Mouse (Mus musculus) G1E-ER4 (cell line): ENCODE data around the gene Gm9918. TPM values are rescaled to one million over a fixed set of nuclear protein-coding genes. Genes with fewer than 3 reads are reported as not detected.

Source experiments
- GATA1 ChIP-seq: IDR thresholded peaks from one replicate; pipeline ENCODE4 v1.8.0; 2012; ENCODE audit warnings: low read length, inconsistent platforms
- polyA plus RNA-seq: library from polyadenylated mRNA; stranded (reverse); fragments of >175 nt; gene quantifications from 2 replicates; pipeline ENCODE4 v1.2.3, GENCODE M21; 2012

Gene Gm9918
- polyA plus RNA-seq, 1 experiment: not detected

GRCm38 (mm10) chr15:102255547-102256255, 14.7 kb upstream of the Gm9918 start:
- TF ChIP-seq GATA1: no peak

- TF ChIP-seq GATA1: no peak
These were observed 13.7 kb upstream of the Gm9918 start for GRCm38 (mm10) chr15:102256431-102257201.

DNA sequence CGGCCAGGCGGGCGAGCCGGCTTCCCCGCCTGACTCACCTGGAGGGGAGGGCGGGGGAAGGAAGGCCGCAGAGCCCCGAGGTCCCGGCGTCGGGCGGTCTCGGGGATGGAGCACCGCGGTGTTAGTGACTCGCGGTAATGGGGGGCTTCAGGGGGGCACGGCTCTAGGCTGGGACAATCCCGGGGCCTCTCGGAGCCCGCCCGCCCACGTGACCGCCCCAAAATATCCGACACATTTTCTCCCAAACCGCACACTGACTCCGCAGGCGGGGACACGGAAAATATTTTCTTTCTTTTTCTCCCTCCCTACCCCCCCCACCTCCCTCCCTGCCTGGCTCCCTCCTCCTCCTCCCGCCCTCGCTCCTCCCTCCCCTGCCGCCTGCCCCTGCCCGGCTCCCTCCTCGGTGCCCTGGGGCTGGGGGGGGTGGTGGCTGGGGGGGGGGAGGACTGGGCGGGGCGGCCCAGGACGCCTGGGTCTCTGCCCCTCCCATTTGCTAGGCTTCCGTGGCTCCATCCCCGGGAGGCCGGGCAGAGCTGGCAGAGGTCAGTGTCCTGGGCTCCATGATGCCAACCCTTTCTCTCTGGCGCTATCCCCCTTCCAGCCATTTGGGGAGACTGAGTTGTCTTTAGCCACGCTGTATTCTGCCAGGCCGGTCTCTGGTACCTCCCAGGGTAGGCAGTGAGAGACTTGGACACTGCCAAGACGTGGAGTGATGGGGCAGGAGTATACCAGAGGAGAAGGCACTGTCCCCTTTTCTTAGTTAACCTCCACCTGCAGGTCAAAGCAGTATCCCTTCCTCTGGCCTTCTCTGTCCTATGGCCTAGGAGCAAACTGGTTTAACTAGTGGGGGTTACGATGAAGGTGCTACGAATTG, 12.9 kb upstream of the Gm9918 start, which contains the start of gene Rarg:
Gene Rarg, minus strand, starts transcription at position 316 of the 874 bp plus-strand sequence.
- TF ChIP-seq GATA1: no peak

- no peak for TF ChIP-seq GATA1
These were observed 12.3 kb upstream of the Gm9918 start for GRCm38 (mm10) chr15:102258076-102258470.

GRCm38 (mm10) chr15:102258581-102259253, 11.6 kb upstream of the Gm9918 start:
- TF ChIP-seq GATA1: no peak

- TF ChIP-seq GATA1: no peak
These were observed 7.8 kb upstream of the Gm9918 start for GRCm38 (mm10) chr15:102262582-102262981.

DNA sequence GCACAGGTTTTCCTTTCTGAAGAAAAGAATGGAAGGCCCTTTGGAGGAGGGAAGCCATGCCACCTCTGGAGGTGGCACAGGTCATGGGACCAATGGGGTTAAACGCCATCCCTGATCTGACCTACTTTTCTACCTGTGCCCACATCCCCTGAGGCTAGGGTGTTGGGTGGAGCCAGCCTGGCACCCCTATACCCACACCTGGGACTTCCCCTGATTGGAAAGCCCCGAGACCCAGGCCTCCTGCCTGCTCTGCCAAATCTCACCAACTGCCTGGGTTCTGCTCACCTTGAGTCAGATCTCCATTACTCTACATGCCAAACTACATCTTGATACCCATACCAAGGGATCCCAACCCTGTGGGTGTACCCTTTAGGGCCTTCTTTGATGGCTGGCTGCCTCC, 7.3 kb upstream of the Gm9918 start:
- no peak for TF ChIP-seq GATA1

GRCm38 (mm10) chr15:102265548-102265947, 4.8 kb upstream of the Gm9918 start:
- TF ChIP-seq GATA1: no peak

GRCm38 (mm10) chr15:102271441-102271840, 1.1 kb downstream of the Gm9918 start:
- no peak for TF ChIP-seq GATA1

DNA sequence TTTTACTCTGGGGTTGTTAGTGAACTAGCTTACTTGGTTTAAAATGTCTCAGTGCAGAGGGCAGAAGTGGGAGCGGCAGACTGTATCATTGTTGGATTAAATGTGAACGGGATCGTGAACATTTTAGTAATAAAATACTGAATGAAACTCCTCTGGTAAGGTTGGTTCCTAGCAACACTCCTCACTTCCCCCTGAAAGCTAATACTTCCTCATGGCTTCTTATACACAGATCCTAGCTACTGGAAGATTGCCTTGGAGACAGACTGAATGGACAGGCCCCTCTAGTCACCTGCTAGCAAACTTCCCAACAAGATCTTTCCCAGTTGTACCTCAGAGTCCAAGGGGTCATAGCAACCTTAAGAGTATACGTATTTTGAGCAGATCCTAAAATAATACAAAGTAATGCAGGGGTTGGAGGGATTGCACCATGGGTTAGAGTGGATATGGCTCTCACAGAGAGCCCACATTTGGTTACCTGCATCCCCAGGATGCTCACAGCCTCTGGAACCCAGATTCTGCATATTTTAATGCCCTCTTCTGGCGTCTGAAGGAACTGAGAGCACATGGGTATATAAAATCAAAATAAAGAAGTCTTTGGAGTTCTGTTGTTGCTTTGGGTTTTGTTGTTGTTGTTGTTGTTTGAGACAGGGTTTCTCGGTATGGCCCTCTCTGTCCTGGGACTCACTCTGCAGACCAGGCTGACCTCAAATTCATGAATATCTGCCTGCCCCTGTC, 3.8 kb downstream of the Gm9918 start:
- no peak for TF ChIP-seq GATA1

- no peak for TF ChIP-seq GATA1
These were observed 8.3 kb downstream of the Gm9918 start for GRCm38 (mm10) chr15:102278726-102279091.

- no peak for TF ChIP-seq GATA1
These were observed 8.9 kb downstream of the Gm9918 start, which contains the start of gene Mfsd5 for GRCm38 (mm10) chr15:102279092-102279782. TSS of gene Mfsd5 (plus strand) at chr15:102279454.

GRCm38 (mm10) chr15:102279783-102280520, 9.6 kb downstream of the Gm9918 start:
- TF ChIP-seq GATA1: no peak
